Mouse (Mus musculus) embryonic facial prominence, embryonic 14.5 days (tissue): Measurements from ENCODE around the gene Zbtb17. TPM values are rescaled to one million over a fixed set of nuclear protein-coding genes. Genes with fewer than 3 reads are reported as not detected.
A peak's percentile ranks its signal among the peaks of the same experiment; 100 is the strongest.

Experiments
- ATAC-seq: fragments of 200-750 bp; cut with Nextera tagmentation; 2 replicates; pipeline ENCODE4 v1.8.0; 2017; ENCODE audit warnings: low read depth, moderate number of reproducible peaks, moderate TSS enrichment
- DNase-seq: peaks from one replicate; pipeline ENCODE4 v3.0.0-alpha.2; 2015; ENCODE audit warnings: low spot score
- H3K27ac ChIP-seq: fragments of 300-500 bp; sonication (generic); replicated peaks from 2 replicates; pipeline ENCODE4 v1.5.1; 2014; ENCODE audit warnings: low read depth, mild to moderate bottlenecking, low read length, moderate library complexity
- H3K27me3 ChIP-seq: fragments of 300-500 bp; sonication (generic); replicated peaks from 2 replicates; pipeline ENCODE4 v1.6.1; 2014; ENCODE audit warnings: low read length; ENCODE audit not compliant: control insufficient read depth, insufficient read depth
- H3K36me3 ChIP-seq: fragments of 300-500 bp; sonication (generic); 2 replicates; pipeline ENCODE4 v1.6.1; 2014; ENCODE audit warnings: low read length, mixed read lengths; ENCODE audit not compliant: control insufficient read depth, insufficient read depth
- H3K4me1 ChIP-seq: fragments of 300-500 bp; sonication (generic); 2 replicates; pipeline ENCODE4 v1.6.1; 2014; ENCODE audit warnings: antibody characterized with exemption, low read length; ENCODE audit not compliant: control insufficient read depth, insufficient read depth
- H3K4me2 ChIP-seq: fragments of 300-500 bp; sonication (generic); 2 replicates; pipeline ENCODE4 v1.6.1; 2014; ENCODE audit warnings: low read depth, mild to moderate bottlenecking, low read length, moderate library complexity, mixed read lengths
- H3K4me3 ChIP-seq: fragments of 300-500 bp; sonication (generic); 2 replicates; pipeline ENCODE4 v1.5.1; 2014; ENCODE audit warnings: low read depth, mild to moderate bottlenecking, low read length
- H3K9ac ChIP-seq: fragments of 300-500 bp; sonication (generic); 2 replicates; pipeline ENCODE4 v1.6.1; 2014; ENCODE audit warnings: low read depth, mild to moderate bottlenecking, low read length, moderate library complexity, mixed read lengths
- H3K9me3 ChIP-seq: fragments of 300-500 bp; sonication (generic); 2 replicates; pipeline ENCODE4 v1.6.1; 2016; ENCODE audit warnings: low read length; ENCODE audit not compliant: control insufficient read depth
- WGBS: fragments of 180-500 bp; shearing (Covaris S2); extraction: QIAGEN DNeasy Blood & Tissue Kit; methylation state at CpG from one replicate; pipeline ENCODE4 v1.1.7; 2014; 5-methylcytosine and 5-hydroxymethylcytosine counted together
- polyA plus RNA-seq: library from polyadenylated mRNA; unstranded; fragments of >200 nt; fragmentation: Nextera tagmentation; extraction: Ambion mirVana; gene quantifications from 2 replicates; pipeline ENCODE4 v1.2.1, GENCODE M21; 2014

Gene Zbtb17
- polyA plus RNA-seq, 1 experiment from 2014 or later, result 22.0 TPM

DNA sequence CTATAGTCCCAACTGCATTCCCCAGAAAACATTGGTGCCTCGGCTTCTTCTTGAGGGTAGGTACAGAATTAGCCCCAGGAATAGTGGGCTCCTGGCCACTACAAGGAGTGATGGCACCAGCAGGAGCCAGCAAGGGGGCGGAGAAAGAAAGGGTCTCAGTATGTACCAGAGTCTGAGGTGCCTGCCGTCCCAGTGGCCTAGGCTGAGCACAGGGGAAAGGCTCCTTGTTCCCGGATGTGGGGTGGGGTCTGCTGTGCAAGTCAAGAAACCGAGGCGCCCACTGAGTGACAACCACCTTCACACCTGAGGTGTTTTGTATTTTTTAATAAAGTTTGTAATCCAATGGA is 23.1 kb downstream of the Zbtb17 start:
- no peak overlapping the region for H3K4me2 ChIP-seq
- 76% methylated on average over 6 of the region's 6 CpGs for WGBS
- H3K9me3 ChIP-seq, result 0 out of 2 replicates have a peak, but pooled peaks cover 5% of the 10 kb centered on the region
- H3K4me3 ChIP-seq, result no peak overlapping the region
- H3K36me3 ChIP-seq, result peaks cover 98% of the 10 kb centered on the region
- H3K9ac ChIP-seq, result no peak overlapping the region
- H3K27me3 ChIP-seq, result no peaks in the 10 kb centered on the region
- DNase-seq (no peak), ATAC-seq (no peak)
- no peaks in the 10 kb centered on the region for H3K4me1 ChIP-seq
- H3K27ac ChIP-seq, result no peak overlapping the region

DNA sequence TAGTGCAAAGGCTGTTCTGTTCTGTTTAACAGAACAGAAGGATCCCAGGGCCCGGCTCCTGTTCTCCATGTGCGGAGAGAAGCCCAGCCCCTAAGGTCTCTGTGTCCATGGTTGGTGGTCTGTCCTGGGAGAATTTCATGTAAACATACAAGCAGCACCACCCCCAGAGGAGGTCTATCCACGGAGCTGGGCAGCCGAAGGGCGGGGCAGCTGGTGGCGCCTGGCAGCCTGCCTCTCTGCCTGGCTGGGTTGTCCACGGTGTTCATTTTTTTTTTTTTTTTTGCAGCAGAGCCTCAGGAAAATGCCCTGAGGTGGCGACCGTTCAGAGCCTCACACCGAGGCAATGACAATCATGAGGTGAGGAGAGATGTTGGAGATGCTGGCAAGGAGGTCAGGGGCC is 24.1 kb downstream of the Zbtb17 start:
- H3K4me1 ChIP-seq, result no peaks in the 10 kb centered on the region
- H3K4me3 ChIP-seq, result no peak overlapping the region
- WGBS, result 55% methylated on average over 10 of the region's 10 CpGs
- no peaks in the 10 kb centered on the region for H3K27me3 ChIP-seq
- DNase-seq (no peak), ATAC-seq (no peak)
- no peak overlapping the region for H3K27ac ChIP-seq
- H3K4me2 ChIP-seq, result no peak overlapping the region
- peaks cover 98% of the 10 kb centered on the region for H3K36me3 ChIP-seq
- no peak overlapping the region for H3K9ac ChIP-seq
- H3K9me3 ChIP-seq, result 0 out of 2 replicates have a peak, but pooled peaks cover 5% of the 10 kb centered on the region

DNA sequence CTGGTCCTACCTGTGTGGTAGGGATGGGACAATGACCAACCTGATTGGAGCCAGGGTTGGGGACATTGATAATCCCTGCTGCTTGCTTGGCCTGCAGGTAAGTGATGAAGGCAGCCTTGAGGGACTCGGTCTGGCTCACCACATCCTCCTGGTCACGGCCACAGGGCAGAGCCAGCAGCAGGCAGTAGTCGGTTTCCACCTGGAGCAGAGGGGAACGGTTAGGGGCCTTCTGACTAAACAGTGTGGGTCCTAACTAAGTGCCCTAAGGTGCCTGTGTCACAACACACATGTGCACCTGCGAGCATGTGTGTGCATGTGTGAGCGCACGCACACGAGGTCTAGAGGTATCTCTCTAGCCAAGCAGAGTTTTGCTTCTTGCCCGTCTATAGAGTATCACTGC is 24.9 kb downstream of the Zbtb17 start:
- DNase-seq, result no peak
- Histone ChIP-seq H3K4me3 (no peak overlapping the region), H3K9ac (no peak overlapping the region), H3K9me3 (0 out of 2 replicates have a peak, but pooled peaks cover 5% of the 10 kb centered on the region), H3K4me1 (no peaks in the 10 kb centered on the region), H3K4me2 (no peak overlapping the region), H3K27me3 (no peaks in the 10 kb centered on the region), H3K36me3 (peaks cover 98% of the 10 kb centered on the region), H3K27ac (no peak overlapping the region)
- 92% methylated on average over 9 of the region's 9 CpGs for WGBS
- no peak for ATAC-seq

DNA sequence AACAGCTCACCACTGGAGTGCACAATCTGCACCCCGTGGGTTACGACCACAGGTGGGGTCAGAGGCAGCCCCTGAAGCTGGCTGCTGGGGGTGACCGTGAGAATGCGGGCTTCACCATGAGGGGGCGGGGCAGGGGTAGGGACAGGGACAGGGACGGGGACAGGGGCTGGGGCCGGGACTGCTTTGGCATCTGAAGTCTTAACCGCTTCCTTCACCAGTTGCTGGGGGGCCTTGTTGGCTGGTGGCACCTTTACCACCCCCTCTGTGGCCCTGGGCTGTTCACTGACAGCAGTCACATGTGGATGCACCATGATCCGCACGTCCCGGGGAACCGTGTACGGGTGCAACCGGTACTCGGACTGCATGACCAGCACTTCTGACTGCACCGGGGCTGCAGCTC is 27.0 kb downstream of the Zbtb17 start:
- H3K4me1 ChIP-seq, result no peaks in the 10 kb centered on the region
- WGBS, result 97% methylated on average over 12 of the region's 16 CpGs

DNA sequence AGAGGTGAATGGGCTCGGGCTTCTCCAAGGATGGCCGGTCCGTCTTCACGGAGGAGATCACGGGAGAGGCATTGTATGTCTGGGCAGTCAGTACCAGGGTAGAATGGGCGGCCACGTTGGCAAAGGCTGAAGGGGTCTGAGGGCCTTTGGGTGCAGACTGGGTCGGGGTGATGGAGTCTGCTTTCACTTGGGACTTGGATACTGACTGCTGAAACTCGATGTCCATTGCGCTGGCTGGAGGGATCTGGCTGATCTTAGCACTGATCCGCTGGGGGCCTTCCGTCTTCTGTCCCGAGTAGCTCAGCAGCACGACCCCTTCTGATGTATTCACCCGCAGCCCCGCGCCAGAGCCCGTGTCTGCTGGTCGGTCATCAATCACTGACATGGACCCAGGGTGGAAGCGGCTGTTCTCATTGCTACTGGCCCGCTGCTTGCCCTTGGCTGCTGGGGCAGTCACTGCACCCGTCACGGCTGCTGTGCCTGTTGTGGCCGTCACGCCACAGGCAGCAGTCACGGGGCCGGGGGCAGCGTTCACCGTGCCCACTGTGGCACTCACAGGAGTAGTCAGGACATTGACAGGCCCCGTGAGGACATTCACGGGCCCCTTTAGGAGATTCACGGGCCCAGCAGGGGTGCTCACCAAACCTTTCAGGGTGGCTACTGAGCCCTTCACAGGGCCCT is 28.3 kb downstream of the Zbtb17 start:
- DNase-seq (no peak), ATAC-seq (no peak)
- H3K4me1 ChIP-seq, result no peaks in the 10 kb centered on the region
- 91% methylated on average over 32 of the region's 32 CpGs for WGBS
- no peak overlapping the region for H3K4me3 ChIP-seq
- no peak overlapping the region for H3K4me2 ChIP-seq
- no peak overlapping the region for H3K27ac ChIP-seq
- no peaks in the 10 kb centered on the region for H3K27me3 ChIP-seq
- H3K9me3 ChIP-seq, result 0 out of 2 replicates have a peak, but pooled peaks cover 5% of the 10 kb centered on the region
- peaks cover 98% of the 10 kb centered on the region for H3K36me3 ChIP-seq
- H3K9ac ChIP-seq, result no peak overlapping the region

More for the DNA sequence above, 27.0 kb downstream of the Zbtb17 start:
- no peak for ATAC-seq
- Histone ChIP-seq H3K27ac (no peak overlapping the region), H3K27me3 (no peaks in the 10 kb centered on the region), H3K4me3 (no peak overlapping the region), H3K9me3 (0 out of 2 replicates have a peak, but pooled peaks cover 5% of the 10 kb centered on the region), H3K36me3 (peaks cover 98% of the 10 kb centered on the region), H3K9ac (no peak overlapping the region), H3K4me2 (no peak overlapping the region)
- no peak for DNase-seq

DNA sequence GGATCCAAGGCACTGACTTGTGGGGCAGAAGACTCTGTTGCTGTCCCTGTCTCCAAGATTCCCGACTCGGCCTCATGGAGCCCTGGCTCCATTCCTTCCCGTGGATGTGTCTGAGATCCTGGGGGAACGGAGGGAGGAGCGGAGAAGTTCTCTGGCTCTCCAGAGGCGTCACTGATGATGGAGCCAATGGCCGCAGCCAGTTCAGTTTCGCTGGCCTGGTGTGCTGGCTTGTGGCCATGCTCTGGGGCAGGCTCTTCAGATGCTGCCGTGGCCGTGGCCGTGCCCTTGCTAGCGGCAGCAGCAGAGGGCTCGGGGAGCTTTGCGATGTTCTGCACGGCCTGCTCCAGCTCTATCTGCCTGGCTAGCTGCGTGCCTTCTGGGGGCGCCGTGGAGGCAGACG is 30.0 kb downstream of the Zbtb17 start:
- H3K4me3 ChIP-seq, result no peak overlapping the region
- 0 out of 2 replicates have a peak, but pooled peaks cover 5% of the 10 kb centered on the region for H3K9me3 ChIP-seq
- H3K9ac ChIP-seq, result no peak overlapping the region
- H3K4me1 ChIP-seq, result no peaks in the 10 kb centered on the region
- H3K27me3 ChIP-seq, result no peaks in the 10 kb centered on the region
- H3K4me2 ChIP-seq, result no peak overlapping the region
- ATAC-seq (no peak), DNase-seq (no peak)
- H3K27ac ChIP-seq, result no peak overlapping the region
- WGBS, result 87% methylated on average over 16 of the region's 19 CpGs
- peaks cover 100% of the 10 kb centered on the region for H3K36me3 ChIP-seq

DNA sequence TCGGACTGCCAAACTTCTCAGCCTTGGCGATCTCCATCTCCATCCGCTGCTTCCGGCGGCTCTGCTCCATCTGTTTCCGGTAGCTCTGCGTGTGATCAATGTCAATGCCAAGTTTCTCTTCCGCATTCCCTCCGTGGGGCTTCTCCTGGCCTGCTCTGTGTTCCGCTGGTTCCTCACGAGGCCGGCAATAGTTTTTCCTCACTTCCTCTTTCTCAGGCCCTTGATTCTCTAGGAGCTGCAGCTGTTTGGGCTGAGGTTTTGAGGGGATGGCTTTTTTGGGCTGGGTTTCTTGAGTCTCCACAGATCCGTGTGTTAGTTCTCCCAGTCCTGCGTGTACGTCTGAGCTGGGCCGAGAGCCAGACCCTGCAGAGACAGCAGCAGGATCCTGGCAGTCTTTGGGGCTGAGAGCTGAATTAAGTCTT is 33.2 kb downstream of the Zbtb17 start:
- Histone ChIP-seq H3K9ac (no peak overlapping the region), H3K9me3 (no peaks in the 10 kb centered on the region), H3K36me3 (peaks cover 96% of the 10 kb centered on the region), H3K4me3 (no peak overlapping the region), H3K4me1 (no peaks in the 10 kb centered on the region), H3K4me2 (no peak overlapping the region), H3K27me3 (no peaks in the 10 kb centered on the region), H3K27ac (peak overlapping the region; percentile 76)
- peak; percentile 73; the same call in 1 of the 2 replicates for ATAC-seq
- peak; percentile 83 for DNase-seq
- 72% methylated on average over 16 of the region's 16 CpGs for WGBS

DNA sequence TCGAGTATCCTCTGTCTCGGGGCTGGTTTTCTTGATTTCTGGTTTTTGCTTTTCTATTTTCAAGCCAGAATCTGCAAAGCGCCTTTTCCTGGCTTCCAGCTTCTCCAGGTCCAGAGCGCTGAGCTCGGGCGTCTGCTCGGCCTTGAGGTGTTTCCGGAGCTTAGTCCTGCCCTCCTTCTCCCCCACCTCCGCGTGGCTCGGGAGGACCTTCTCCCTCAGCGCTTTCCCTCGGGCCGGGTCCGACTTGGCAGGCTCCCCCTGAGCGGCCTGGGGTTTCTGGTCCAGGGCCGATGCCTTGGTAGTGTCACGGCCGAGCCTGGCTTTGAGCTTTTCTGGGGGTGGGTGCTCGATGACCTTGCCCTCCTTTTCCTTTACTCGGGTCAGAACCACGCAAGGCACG is 33.8 kb downstream of the Zbtb17 start:
- 86% methylated on average over 23 of the region's 23 CpGs for WGBS
- Histone ChIP-seq H3K9me3 (no peaks in the 10 kb centered on the region), H3K27ac (peak overlapping the region; percentile 76), H3K9ac (no peak overlapping the region), H3K4me1 (no peaks in the 10 kb centered on the region), H3K36me3 (peaks cover 96% of the 10 kb centered on the region), H3K4me3 (no peak overlapping the region), H3K27me3 (no peaks in the 10 kb centered on the region), H3K4me2 (no peak overlapping the region)
- no peak for DNase-seq
- ATAC-seq, result peak; percentile 20; the same call in 1 of the 2 replicates

DNA sequence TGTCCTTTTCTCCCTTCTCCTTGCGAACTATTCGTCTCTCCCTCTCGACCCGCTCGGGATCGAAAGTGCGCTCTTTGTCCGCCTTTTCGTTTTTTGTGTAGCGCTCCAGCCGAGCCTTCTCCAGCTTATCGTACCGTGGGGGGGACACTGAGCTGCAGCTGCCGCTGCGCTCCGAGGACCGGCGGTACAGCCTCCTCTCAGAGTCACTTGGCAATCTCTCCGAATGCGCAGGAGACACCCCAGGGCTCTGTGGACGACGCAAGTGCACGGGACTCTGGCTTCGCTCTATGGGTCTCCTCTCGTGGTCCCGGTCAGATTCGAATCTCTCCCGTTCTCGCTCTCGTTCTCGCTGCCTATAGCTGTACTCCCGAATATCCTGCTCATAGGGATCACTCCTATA is 34.3 kb downstream of the Zbtb17 start:
- no peaks in the 10 kb centered on the region for H3K9me3 ChIP-seq
- no peaks in the 10 kb centered on the region for H3K27me3 ChIP-seq
- ATAC-seq, result no peak
- DNase-seq, result no peak
- H3K27ac ChIP-seq, result peak overlapping the region; percentile 76
- H3K4me1 ChIP-seq, result no peaks in the 10 kb centered on the region
- no peak overlapping the region for H3K4me3 ChIP-seq
- no peak overlapping the region for H3K9ac ChIP-seq
- 95% methylated on average over 32 of the region's 32 CpGs for WGBS
- no peak overlapping the region for H3K4me2 ChIP-seq
- H3K36me3 ChIP-seq, result peaks cover 95% of the 10 kb centered on the region
